In genomic region chr14:19940066-19940465, GRCm38 (mm10) we compare ENCODE assay signal across 29 mouse cellular contexts. TPM values are rescaled to one million over a fixed set of nuclear protein-coding genes. Genes with fewer than 3 reads are reported as not detected.
DNase-seq lines count a peak whose midpoint lies in the region; ATAC-seq and TF ChIP-seq lines count a peak whose summit lies in the region.
"Had no signal": no experiment of that assay in that cellular context is flagged by ENCODE, and none has a peak within 500 bp of the region (broad histone marks: within the 10 kb centered on the region; RNA-seq: fewer than 3 reads in every experiment).

No protein-coding gene starts in this region.

- 0 out of 2 replicates have a peak, but pooled peaks have one; percentile 6 for TF ChIP-seq CTCF in kidney, postnatal 0 days (IDR thresholded peaks at IDR 0.05; ENCODE audit: low read depth)
- peak in 2 of 3 experiments; percentile 16 to 33; a peak in 2 of 6 replicates for TF ChIP-seq CTCF in MEL (IDR thresholded peaks at IDR 0.05 in 2 of 3, conservative IDR thresholded peaks at IDR 0.05 in 1 of 3; ENCODE audit: control insufficient read depth in 1 of 3, insufficient read depth in 1 of 3, low read depth in 2 of 3, low read length in 3 of 3, poor library complexity in 1 of 3, severe bottlenecking in 1 of 3)

- H3K4me1 ChIP-seq in kidney, postnatal 0 days (replicated peaks; ENCODE audit: insufficient read depth, low read length), result no peaks in the 10 kb centered on the region
- no peaks in the 10 kb centered on the region for H3K4me1 ChIP-seq in MEL (ENCODE audit: control insufficient read depth in 1 of 2, insufficient read depth in 2 of 2, low read length in 2 of 2)
- peaks cover 19% of the 10 kb centered on the region; the same call in 1 of the 2 replicates for H3K4me1 ChIP-seq in neural tube, embryonic 15.5 days
- H3K4me1 ChIP-seq: kidney, embryonic 15.5 days; limb, embryonic 10.5 days; liver, embryonic 15.5 days had no signal

- peak; percentile 8 for TF ChIP-seq RAD21 in MEL (IDR thresholded peaks at IDR 0.05; ENCODE audit: low read depth, low read length)

- ATAC-seq in kidney, postnatal 0 days (replicated peaks; ENCODE audit: low FRiP score, low read depth), result no peak
- no peak for ATAC-seq in neural tube, embryonic 15.5 days (ENCODE audit: low FRiP score)
- ATAC-seq: forebrain, embryonic 14.5 days; hindbrain, postnatal 0 days; intestine, postnatal 0 days; lung, postnatal 0 days had no signal

- H3K4me3 ChIP-seq in kidney, postnatal 0 days (replicated peaks; ENCODE audit: low read depth, low read length), result no peak overlapping the region
- no peak overlapping the region for H3K4me3 ChIP-seq in MEL (ENCODE audit: control insufficient read depth in 1 of 2, insufficient read depth in 1 of 2, low read depth in 2 of 2, low read length in 2 of 2)
- H3K4me3 ChIP-seq in neural tube, embryonic 15.5 days (replicated peaks), result no peak overlapping the region
- H3K4me3 ChIP-seq: heart, embryonic 12.5 days; kidney, embryonic 15.5 days; limb, embryonic 10.5 days; liver, embryonic 15.5 days; midbrain, embryonic 12.5 days; myocyte had no signal

- H3K4me2 ChIP-seq in kidney, postnatal 0 days (ENCODE audit: low read length), result no peak overlapping the region
- H3K4me2 ChIP-seq in neural tube, embryonic 15.5 days, result no peak overlapping the region
- H3K4me2 ChIP-seq: heart, embryonic 12.5 days; kidney, embryonic 15.5 days; liver, embryonic 15.5 days; midbrain, embryonic 12.5 days had no signal

- H3K9ac ChIP-seq in kidney, postnatal 0 days (ENCODE audit: low read depth, low read length), result no peak overlapping the region
- no peak overlapping the region for H3K9ac ChIP-seq in MEL (ENCODE audit: control insufficient read depth, low read depth, low read length, poor library complexity, severe bottlenecking)
- H3K9ac ChIP-seq in neural tube, embryonic 15.5 days (replicated peaks), result no peak overlapping the region
- H3K9ac ChIP-seq: heart, embryonic 12.5 days; kidney, embryonic 15.5 days; liver, embryonic 15.5 days; midbrain, embryonic 12.5 days had no signal

- DNase-seq in kidney, postnatal 0 days (ENCODE audit: low spot score), result no peak
- DNase-seq in kidney, adult 9 months, result no peak
- DNase-seq in thymus, postnatal 14 days, result peak; percentile 35
- no peak for DNase-seq in thymus, postnatal 36 days
- peak; percentile 23 for DNase-seq in MEL (ENCODE audit: low read depth, low spot score)
- peak; percentile 31 for DNase-seq in splenic B cell, adult 2 months (ENCODE audit: low read depth, low spot score)
- DNase-seq in embryo, embryonic 10 days (ENCODE audit: low spot score), result no peak
- DNase-seq: adrenal gland, postnatal 14 days; cerebellum, adult 8-10 months; cerebellum, postnatal 36 days; gastrocnemius, postnatal 14 days; heart, postnatal 10 days; kidney, postnatal 4 days; layer of hippocampus, adult 9-11 months; liver; right cerebral cortex, adult 18-20 months had no signal

- H3K27me3 ChIP-seq in kidney, postnatal 0 days (ENCODE audit: insufficient read depth, low read length), result no peaks in the 10 kb centered on the region
- H3K27me3 ChIP-seq in MEL (ENCODE audit: control insufficient read depth in 1 of 2, insufficient read depth in 2 of 2, low read length in 2 of 2), result no peaks in the 10 kb centered on the region
- no peaks in the 10 kb centered on the region; the same call in 1 of the 2 replicates for H3K27me3 ChIP-seq in splenic B cell, adult 2 months (ENCODE audit: control insufficient read depth, insufficient read depth, low read length, poor library complexity, severe bottlenecking)
- H3K27me3 ChIP-seq in neural tube, embryonic 15.5 days (replicated peaks), result no peaks in the 10 kb centered on the region
- H3K27me3 ChIP-seq: heart, embryonic 12.5 days; kidney, embryonic 15.5 days; liver, embryonic 15.5 days; midbrain, embryonic 12.5 days had no signal

- no peaks in the 10 kb centered on the region for H3K79me2 ChIP-seq in MEL (ENCODE audit: control insufficient read depth, insufficient read depth, low read length, poor library complexity)

- H3K9me3 ChIP-seq in kidney, postnatal 0 days (replicated peaks; ENCODE audit: low read length), result no peaks in the 10 kb centered on the region
- H3K9me3 ChIP-seq in MEL (replicated peaks; ENCODE audit: insufficient read depth, low read length), result no peaks in the 10 kb centered on the region
- H3K9me3 ChIP-seq in neural tube, embryonic 15.5 days (replicated peaks), result no peaks in the 10 kb centered on the region
- H3K9me3 ChIP-seq: G1E; kidney, embryonic 15.5 days; limb, embryonic 10.5 days; liver, embryonic 15.5 days; midbrain, embryonic 12.5 days had no signal

- H3K27ac ChIP-seq in kidney, postnatal 0 days, result no peak overlapping the region
- no peak overlapping the region for H3K27ac ChIP-seq in MEL (ENCODE audit: control insufficient read depth, low read depth, low read length)
- H3K27ac ChIP-seq in neural tube, embryonic 15.5 days (replicated peaks), result no peak overlapping the region
- H3K27ac ChIP-seq: hindbrain, postnatal 0 days; kidney, embryonic 15.5 days; limb, embryonic 10.5 days; liver, embryonic 15.5 days; midbrain, embryonic 12.5 days; stomach, postnatal 0 days had no signal

- no peak for TF ChIP-seq POLR2A in MEL (IDR thresholded peaks at IDR 0.05; ENCODE audit: control insufficient read depth in 1 of 2, insufficient read depth in 1 of 2, low read depth in 1 of 2, low read length in 2 of 2, poor library complexity in 1 of 2)

- WGBS in kidney, postnatal 0 days, result 91% methylated on average over 1 of the region's 1 CpGs
- WGBS in neural tube, embryonic 15.5 days, result 88% methylated on average over 1 of the region's 1 CpGs

- H3K36me3 ChIP-seq in kidney, postnatal 0 days (ENCODE audit: insufficient read depth, low read length), result no peaks in the 10 kb centered on the region
- H3K36me3 ChIP-seq in MEL (ENCODE audit: control insufficient read depth in 1 of 2, insufficient read depth in 2 of 2, low read length in 2 of 2), result peaks cover 0 to 2% of the 10 kb centered on the region in 2 experiments; a peak in 1 of 4 replicates
- H3K36me3 ChIP-seq in splenic B cell, adult 2 months (ENCODE audit: control insufficient read depth, insufficient read depth, low read length, poor library complexity, severe bottlenecking), result 0 out of 2 replicates have a peak, but pooled peaks cover 4% of the 10 kb centered on the region
- H3K36me3 ChIP-seq in neural tube, embryonic 15.5 days, result 0 out of 2 replicates have a peak, but pooled peaks cover 1% of the 10 kb centered on the region
- H3K36me3 ChIP-seq: heart, embryonic 12.5 days; kidney, embryonic 15.5 days; liver, embryonic 15.5 days had no signal

- TF ChIP-seq EP300 in MEL (IDR thresholded peaks at IDR 0.05; ENCODE audit: low read depth in 1 of 2, low read length in 2 of 2), result no peak

TF ChIP-seq in MEL, 35 proteins besides CTCF, POLR2A, EP300 and RAD21:
- TF ChIP-seq MAZ (IDR thresholded peaks at IDR 0.05; ENCODE audit: low read depth, low read length) (no peak), SMC3 (IDR thresholded peaks at IDR 0.05; ENCODE audit: low read depth, low read length) (peak; percentile 37)

RNA-seq across cellular contexts. Expression of gene Gng2, which starts 37.4 kb away (rescaled TPM):
- 38.5 and 41.4 TPM in 2 replicates for polyA plus RNA-seq in kidney, postnatal 0 days (2015; fragmentation: Nextera tagmentation; extraction: Ambion mirVana)
- 3.3 and 8.9 TPM in 2 replicates for total RNA-seq in MEL (2012; rRNA removed)
- 10 to 100 TPM in 1 of 2 experiments, not detected in 1; 17.2 TPM for polyA plus RNA-seq in MEL (2012; ENCODE audit: insufficient read depth in 1 of 2, insufficient read length in 2 of 2, low read depth in 1 of 2, low replicate concordance in 2 of 2, missing spikeins in 1 of 2)
- polyA plus RNA-seq in neural tube, embryonic 15.5 days (2015; fragmentation: Nextera tagmentation; extraction: Ambion mirVana), result 294 and 351 TPM in 2 replicates

Comparison
In these comparisons a context has a peak if more than half of its experiments do, and no peak if none do; other contexts are left out.
1. DNase-seq: peak in thymus, postnatal 14 days (single experiment), MEL (single experiment) and splenic B cell, adult 2 months (single experiment); none in kidney, postnatal 0 days (single experiment), kidney, adult 9 months (single experiment), thymus, postnatal 36 days (0 of 2) and embryo, embryonic 10 days (single experiment).